Mouse (Mus musculus) left cerebral cortex, postnatal 25 days (tissue): ENCODE data around the gene Amigo3. TPM values are rescaled to one million over a fixed set of nuclear protein-coding genes. Genes with fewer than 3 reads are reported as not detected.
"Not testable (repeated sequence)": the region's sequence is repeated elsewhere in the genome, so short reads cannot be mapped to it uniquely, and the experiment has no call there.

Source experiments
- DNase-seq, 2 experiments: peaks; one replicate each; pipeline ENCODE4 v3.0.0; 2022; ENCODE audit warnings: low spot score in 2 of 2, mixed read lengths in 1 of 2
- intact Hi-C: fragments of 180-260 bp; cut with DNase I; formaldehyde crosslinking; loops from one replicate; pipeline ENCODE4 v1.15.1; 2025
- total RNA-seq, 2 experiments: library from RNA; stranded (reverse); gene quantifications; 2 replicates each; pipeline ENCODE4 v1.2.3; 2021

The Amigo3 gene
- 1 to 10 TPM; 1.7 to 2.2 TPM for total RNA-seq

GRCm38 (mm10) chr9:108052885-108053664, at the start of gene Amigo3:
Amigo3 (plus strand) TSS chr9:108053159.
- intact Hi-C loops = loop anchor here (5.0 kb wide), 2 partner anchors 91 to 151 kb away; no protein-coding TSS in a partner anchor
- DNase-seq = peak; percentile 98 to 99

GRCm38 (mm10) chr9:108003531-108003890, 49.4 kb upstream of the Amigo3 start:
- intact Hi-C loops = loop anchor here (5.0 kb wide), 1 partner anchor 44 kb away; the partner anchor contains the start of gene Gmppb
- peak; percentile 20 to 23 for DNase-seq

- no peak for DNase-seq
- intact Hi-C loops = no loop called here
Observed at GRCm38 (mm10) chr9:108008041-108008440, 44.9 kb upstream of the Amigo3 start.

GRCm38 (mm10) chr9:108010385-108010784, 42.6 kb upstream of the Amigo3 start:
- DNase-seq = no peak
- intact Hi-C loops = no loop called here

GRCm38 (mm10) chr9:108013577-108013976, 39.4 kb upstream of the Amigo3 start:
- DNase-seq, intact Hi-C loops: not testable (repeated sequence)

GRCm38 (mm10) chr9:108017127-108017526, 35.8 kb upstream of the Amigo3 start:
- peak in 1 of 2 experiments; percentile 83 for DNase-seq

GRCm38 (mm10) chr9:108020741-108021140, 32.2 kb upstream of the Amigo3 start:
- no peak for DNase-seq
- intact Hi-C loops = no loop called here

More at GRCm38 (mm10) chr9:108017127-108017526, 35.8 kb upstream of the Amigo3 start:
- intact Hi-C loops = no loop called here

- DNase-seq = no peak
- intact Hi-C loops = no loop called here
Observed at GRCm38 (mm10) chr9:108023216-108023615, 29.7 kb upstream of the Amigo3 start.

GRCm38 (mm10) chr9:108026584-108026983, 26.4 kb upstream of the Amigo3 start:
- intact Hi-C loops = no loop called here
- no peak for DNase-seq

GRCm38 (mm10) chr9:108027867-108028266, 25.1 kb upstream of the Amigo3 start:
- no peak for DNase-seq
- intact Hi-C loops = no loop called here

GRCm38 (mm10) chr9:108032126-108032525, 20.8 kb upstream of the Amigo3 start:
- DNase-seq = no peak
- intact Hi-C loops = no loop called here

GRCm38 (mm10) chr9:108035331-108036156, 17.4 kb upstream of the Amigo3 start:
- intact Hi-C loops = no loop called here
- no peak for DNase-seq

- intact Hi-C loops = loop anchor here (5.0 kb wide), 1 partner anchor 43 kb away; the partner anchor contains the start of gene Ip6k1
Observed at GRCm38 (mm10) chr9:108044751-108045492, 8.0 kb upstream of the Amigo3 start.

GRCm38 (mm10) chr9:108046582-108046981, 6.4 kb upstream of the Amigo3 start:
- intact Hi-C loops = loop anchor here (5.0 kb wide), 1 partner anchor 44 kb away; the partner anchor contains the start of gene Ip6k1
- no peak for DNase-seq

More at GRCm38 (mm10) chr9:108044751-108045492, 8.0 kb upstream of the Amigo3 start:
- DNase-seq = no peak

- no peak for DNase-seq
- intact Hi-C loops = loop anchor here (5.0 kb wide), 1 partner anchor 46 kb away; the partner anchor contains the start of gene Ip6k1
Observed at GRCm38 (mm10) chr9:108047601-108048565, 5.1 kb upstream of the Amigo3 start.

GRCm38 (mm10) chr9:108048566-108048955, 4.4 kb upstream of the Amigo3 start:
- DNase-seq = no peak

GRCm38 (mm10) chr9:108049016-108049455, 3.9 kb upstream of the Amigo3 start, which contains the start of gene Gmppb:
Gmppb (plus strand) TSS chr9:108049242.
- DNase-seq = peak; percentile 96 to 99
- intact Hi-C loops = loop anchor here (5.0 kb wide), 1 partner anchor 47 kb away; the partner anchor contains the start of gene Ip6k1

More at GRCm38 (mm10) chr9:108048566-108048955, 4.4 kb upstream of the Amigo3 start:
- intact Hi-C loops = loop anchor here (5.0 kb wide), 1 partner anchor 46 kb away; the partner anchor contains the start of gene Ip6k1
